Mouse (Mus musculus) neural tube, embryonic 11.5 days (tissue): ENCODE results near the gene Psg19. TPM values are rescaled to one million over a fixed set of nuclear protein-coding genes. Genes with fewer than 3 reads are reported as not detected.
"Not testable (repeated sequence)": the region's sequence is repeated elsewhere in the genome, so short reads cannot be mapped to it uniquely, and the experiment has no call there.

Source experiments
- ATAC-seq: fragments of 200-750 bp; cut with Nextera tagmentation; 2 replicates; pipeline ENCODE4 v1.8.0; 2017; ENCODE audit warnings: moderate number of reproducible peaks, mild to moderate bottlenecking, moderate TSS enrichment, moderate library complexity; ENCODE audit not compliant: insufficient read depth, low FRiP score, low TSS enrichment
- DNase-seq: peaks from one replicate; pipeline ENCODE4 v3.0.0-alpha.2; 2015; ENCODE audit warnings: low spot score
- H3K27ac ChIP-seq: fragments of 300-500 bp; sonication (generic); 2 replicates; pipeline ENCODE4 v1.5.1; 2014; ENCODE audit warnings: low read depth, mild to moderate bottlenecking, low read length
- H3K27me3 ChIP-seq: fragments of 300-500 bp; sonication (generic); 2 replicates; pipeline ENCODE4 v1.6.1; 2014; ENCODE audit warnings: mild to moderate bottlenecking, low read length, mixed read lengths; ENCODE audit not compliant: control insufficient read depth, insufficient read depth
- H3K36me3 ChIP-seq: fragments of 300-500 bp; sonication (generic); 2 replicates; pipeline ENCODE4 v1.6.1; 2014; ENCODE audit warnings: mild to moderate bottlenecking, low read length, moderate library complexity, mixed read lengths; ENCODE audit not compliant: control insufficient read depth, insufficient read depth
- H3K4me1 ChIP-seq: fragments of 300-500 bp; sonication (generic); 2 replicates; pipeline ENCODE4 v1.6.1; 2014; ENCODE audit warnings: low read length, mixed read lengths; ENCODE audit not compliant: control insufficient read depth, insufficient read depth
- H3K4me2 ChIP-seq: fragments of 300-500 bp; sonication (generic); 2 replicates; pipeline ENCODE4 v1.6.1; 2014; ENCODE audit warnings: low read depth, mild to moderate bottlenecking, moderate library complexity
- H3K4me3 ChIP-seq: fragments of 300-500 bp; sonication (generic); 2 replicates; pipeline ENCODE4 v1.5.1; 2014; ENCODE audit warnings: low read depth, low read length
- H3K9ac ChIP-seq: fragments of 300-500 bp; sonication (generic); 2 replicates; pipeline ENCODE4 v1.6.1; 2014; ENCODE audit warnings: mild to moderate bottlenecking, low read length
- H3K9me3 ChIP-seq: fragments of 300-500 bp; sonication (generic); 2 replicates; pipeline ENCODE4 v1.6.1; 2016; ENCODE audit warnings: low read length; ENCODE audit not compliant: control insufficient read depth
- WGBS: fragments of 180-500 bp; shearing (Covaris S2); extraction: QIAGEN DNeasy Blood & Tissue Kit; methylation state at CpG from one replicate; pipeline ENCODE4 v1.1.7; 2014; 5-methylcytosine and 5-hydroxymethylcytosine counted together
- polyA plus RNA-seq: library from polyadenylated mRNA; unstranded; fragments of >200 nt; fragmentation: Nextera tagmentation; extraction: Ambion mirVana; gene quantifications from 2 replicates; pipeline ENCODE4 v1.2.1, GENCODE M21; 2014

The Psg19 gene
- polyA plus RNA-seq, 1 experiment from 2014 or later: not detected

GRCm38 (mm10) chr7:18760152-18760551 lies 38.2 kb downstream of the Psg19 start:
- H3K27ac ChIP-seq, DNase-seq, ATAC-seq, H3K27me3 ChIP-seq, H3K9me3 ChIP-seq, H3K9ac ChIP-seq, H3K4me2 ChIP-seq, H3K36me3 ChIP-seq, H3K4me3 ChIP-seq, H3K4me1 ChIP-seq: not testable (repeated sequence)
- WGBS: 83% methylated on average over 7 of the region's 7 CpGs

- not testable (repeated sequence) for H3K9ac ChIP-seq, H3K27me3 ChIP-seq, ATAC-seq, H3K27ac ChIP-seq, H3K4me3 ChIP-seq, H3K4me1 ChIP-seq, H3K9me3 ChIP-seq, H3K4me2 ChIP-seq, H3K36me3 ChIP-seq
- DNase-seq: peak; percentile 67
- 63% methylated on average over 11 of the region's 13 CpGs for WGBS
Observed at GRCm38 (mm10) chr7:18749896-18750477, 48.3 kb downstream of the Psg19 start.

DNA sequence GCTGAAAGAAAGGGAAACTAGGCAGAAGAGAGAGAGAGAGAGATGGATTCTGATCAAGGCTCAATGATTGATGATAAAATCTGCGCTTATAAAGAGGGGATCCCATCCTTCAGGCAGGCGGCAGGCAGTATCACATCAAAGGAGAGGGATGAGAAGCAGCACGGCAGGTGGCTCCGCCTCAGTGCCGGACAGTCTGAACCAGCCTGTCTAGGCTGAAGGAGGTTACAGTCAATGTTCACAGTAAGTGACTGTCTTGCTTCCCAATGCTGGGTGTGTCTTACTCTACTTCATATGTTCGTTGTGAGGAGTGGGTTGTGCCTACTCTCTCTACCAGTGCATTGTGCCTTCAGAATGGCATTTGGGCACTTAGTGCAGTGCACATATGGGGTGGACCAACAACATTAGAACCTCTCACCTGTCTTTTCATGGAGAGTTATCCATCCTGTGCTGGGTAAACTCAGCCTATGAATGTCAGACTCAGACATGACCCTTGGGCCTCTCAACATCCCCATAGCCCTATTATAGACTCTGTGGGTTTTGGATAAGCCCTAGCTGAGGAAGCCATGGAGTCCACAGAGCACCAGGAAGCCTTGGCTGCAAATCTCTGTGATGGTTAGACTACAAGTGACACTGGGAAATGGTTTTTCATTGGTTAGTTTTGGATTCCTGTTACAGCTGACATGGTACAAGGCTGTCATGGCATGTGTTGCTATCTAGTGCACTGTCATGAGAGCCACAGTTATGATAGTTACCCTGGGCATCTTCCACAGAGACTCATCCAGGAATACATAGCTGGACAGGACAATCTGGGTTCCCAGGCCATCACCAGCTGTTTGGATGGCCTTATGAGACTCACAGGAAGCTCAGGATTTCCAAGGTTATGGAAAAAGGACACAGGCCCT lies 49.1 kb downstream of the Psg19 start:
- no peak for DNase-seq
- Histone ChIP-seq H3K9me3 (no peaks in the 10 kb centered on the region), H3K27me3 (peaks cover 2% of the 10 kb centered on the region; the same call in 1 of the 2 replicates), H3K4me1 (no peaks in the 10 kb centered on the region), H3K27ac (no peak overlapping the region), H3K4me3 (no peak overlapping the region), H3K36me3 (no peaks in the 10 kb centered on the region), H3K4me2 (no peak overlapping the region), H3K9ac (no peak overlapping the region)
- WGBS: 8% methylated on average over 6 of the region's 6 CpGs
- ATAC-seq: no peak

DNA sequence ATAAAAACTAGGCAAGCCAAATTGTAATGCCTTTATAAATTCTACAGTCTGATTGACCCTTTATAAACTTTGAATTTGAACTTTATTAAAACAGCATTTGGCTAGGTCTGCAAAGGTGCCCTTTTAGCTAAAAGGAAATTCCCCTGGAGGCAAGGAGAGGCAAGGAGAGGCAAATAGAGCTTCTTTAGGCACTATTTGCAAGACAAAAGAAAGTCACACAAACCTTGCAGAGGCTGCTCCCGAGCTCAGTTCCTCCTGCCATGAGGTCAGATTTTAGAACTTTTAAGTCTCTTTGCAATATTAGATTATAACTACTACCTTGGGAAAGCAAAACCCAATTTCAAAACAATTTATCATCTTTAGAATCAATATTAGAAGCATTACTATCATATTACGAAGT lies 50.9 kb downstream of the Psg19 start:
- WGBS: 38% methylated on average over 2 of the region's 2 CpGs
- not testable (repeated sequence) for H3K4me2 ChIP-seq, DNase-seq, H3K27me3 ChIP-seq, ATAC-seq, H3K36me3 ChIP-seq, H3K4me1 ChIP-seq, H3K27ac ChIP-seq, H3K9me3 ChIP-seq, H3K4me3 ChIP-seq, H3K9ac ChIP-seq

DNA sequence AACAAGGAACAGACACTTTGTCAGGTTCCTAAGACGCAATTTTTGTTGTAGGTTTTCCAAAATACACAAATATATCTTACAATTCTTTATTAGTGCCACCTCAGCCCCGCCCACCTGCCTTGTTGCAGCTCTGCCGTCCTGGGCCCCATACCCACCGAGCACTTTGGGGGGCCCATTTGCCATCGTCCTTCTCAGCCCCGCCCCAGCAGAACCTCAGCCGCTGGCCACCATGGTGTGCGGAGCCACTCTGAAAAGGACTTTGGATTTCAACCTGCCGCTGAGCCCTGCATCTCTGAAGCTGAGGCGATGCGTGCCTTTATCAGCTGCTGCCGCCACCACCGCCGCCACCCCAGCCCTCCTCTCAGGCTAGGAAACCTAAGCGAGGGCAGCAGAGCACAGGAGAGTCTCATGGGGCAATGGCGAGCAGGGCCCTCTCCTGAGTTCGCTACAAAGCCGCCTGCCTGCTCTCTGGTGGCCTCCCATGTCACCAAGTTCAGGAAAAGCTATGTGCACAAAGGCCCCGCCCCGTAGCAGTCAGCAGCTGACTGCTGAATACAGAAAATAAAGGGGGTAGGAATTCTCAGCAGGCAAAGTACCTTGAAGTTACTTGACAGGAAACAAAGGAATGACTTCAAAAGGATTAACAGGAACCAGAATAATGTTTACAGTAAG lies 52.0 kb downstream of the Psg19 start:
- peak; percentile 45; the same call in 1 of the 2 replicates for ATAC-seq
- WGBS: 12% methylated on average over 20 of the region's 20 CpGs

More for the DNA sequence above, 52.0 kb downstream of the Psg19 start:
- Histone ChIP-seq H3K4me2 (peak overlapping the region; percentile 33), H3K9me3 (no peaks in the 10 kb centered on the region), H3K27me3 (peaks cover 2% of the 10 kb centered on the region; the same call in 1 of the 2 replicates), H3K9ac (peak overlapping the region; percentile 40), H3K36me3 (no peaks in the 10 kb centered on the region), H3K4me3 (no peak overlapping the region), H3K27ac (no peak overlapping the region), H3K4me1 (no peaks in the 10 kb centered on the region)
- DNase-seq: peak; percentile 21

Other genes with a start within 250 kb of the Psg19 start
- gene Psg27, start 231.2 kb downstream of the Psg19 start, polyA plus RNA-seq: not detected in 2 replicates
- gene Psg23, start 182.0 kb downstream of the Psg19 start, polyA plus RNA-seq: not detected in 2 replicates
- gene Psg21, start 141.8 kb downstream of the Psg19 start, polyA plus RNA-seq: not detected in 2 replicates
- not detected in 2 replicates for gene Psg20, start 112.3 kb downstream of the Psg19 start, polyA plus RNA-seq
- gene Psg22, start 80.4 kb downstream of the Psg19 start, polyA plus RNA-seq: not detected in 2 replicates
- gene Psg17, start 23.1 kb upstream of the Psg19 start, polyA plus RNA-seq: not detected in 2 replicates
- not detected in 2 replicates for gene Mill2, start 41.4 kb upstream of the Psg19 start, polyA plus RNA-seq
- gene Pglyrp1, start 72.8 kb upstream of the Psg19 start, polyA plus RNA-seq: 1.4 and 2.1 TPM in 2 replicates
- gene Ccdc61, start 111.9 kb upstream of the Psg19 start, polyA plus RNA-seq: 25.5 and 26.2 TPM in 2 replicates
- gene Nova2, start 127.4 kb upstream of the Psg19 start, polyA plus RNA-seq: 8.2 and 10.0 TPM in 2 replicates
- gene Nanos2, start 188.9 kb upstream of the Psg19 start, polyA plus RNA-seq: 0.29 TPM in 1 of 2 replicates, not detected in the other
- gene Mypop, start 192.7 kb upstream of the Psg19 start, polyA plus RNA-seq: 4.4 and 4.7 TPM in 2 replicates
- 27.2 and 31.4 TPM in 2 replicates for gene Irf2bp1, start 205.5 kb upstream of the Psg19 start, polyA plus RNA-seq
- gene Foxa3, start 225.0 kb upstream of the Psg19 start, polyA plus RNA-seq: not detected in 2 replicates
- gene Sympk, start 225.9 kb upstream of the Psg19 start, polyA plus RNA-seq: 30.5 and 35.6 TPM in 2 replicates